Mouse (Mus musculus) lung, postnatal 14 days (tissue): Measurements from ENCODE around the gene H2al2b.
"Not testable (repeated sequence)": the region's sequence is repeated elsewhere in the genome, so short reads cannot be mapped to it uniquely, and the experiment has no call there.

Source experiments
- DNase-seq: peaks from one replicate; pipeline ENCODE4 v3.0.0; 2021

Gene H2al2b

GRCm38 (mm10) chrY:2720574-2720973 lies at the start of gene H2al2b:
TSS of gene H2al2b (minus strand) at chrY:2720674.
- DNase-seq, result not testable (repeated sequence)
